Mouse (Mus musculus) limb, embryonic 12.5 days (tissue): ENCODE measurements around the gene Kng2. TPM values are rescaled to one million over a fixed set of nuclear protein-coding genes. Genes with fewer than 3 reads are reported as not detected.
"Not testable (repeated sequence)": the region's sequence is repeated elsewhere in the genome, so short reads cannot be mapped to it uniquely, and the experiment has no call there.

Experiments used
- ATAC-seq: fragments of 200-750 bp; cut with Nextera tagmentation; 2 replicates; pipeline ENCODE4 v1.8.0; 2017; ENCODE audit warnings: low read depth, moderate TSS enrichment; ENCODE audit not compliant: insufficient number of reproducible peaks, insufficient read depth, low FRiP score, low TSS enrichment
- H3K27ac ChIP-seq: fragments of 300-500 bp; sonication (generic); 2 replicates; pipeline ENCODE4 v1.5.1; 2016; ENCODE audit warnings: mild to moderate bottlenecking, moderate library complexity
- H3K27me3 ChIP-seq: fragments of 300-500 bp; sonication (generic); 2 replicates; pipeline ENCODE4 v1.6.1; 2016; ENCODE audit warnings: mild to moderate bottlenecking, moderate library complexity
- H3K36me3 ChIP-seq: fragments of 300-500 bp; sonication (generic); 2 replicates; pipeline ENCODE4 v1.6.1; 2016; ENCODE audit warnings: mild to moderate bottlenecking, moderate library complexity
- H3K4me1 ChIP-seq: fragments of 300-500 bp; sonication (generic); replicated peaks from 2 replicates; pipeline ENCODE4 v1.6.1; 2016
- H3K4me2 ChIP-seq: fragments of 300-500 bp; sonication (generic); 2 replicates; pipeline ENCODE4 v1.6.1; 2016; ENCODE audit warnings: mild to moderate bottlenecking, moderate library complexity
- H3K4me3 ChIP-seq: fragments of 300-500 bp; sonication (generic); replicated peaks from 2 replicates; pipeline ENCODE4 v1.5.1; 2016; ENCODE audit warnings: mild to moderate bottlenecking
- H3K9ac ChIP-seq: fragments of 300-500 bp; sonication (generic); replicated peaks from 2 replicates; pipeline ENCODE4 v1.6.1; 2016; ENCODE audit warnings: mild to moderate bottlenecking, moderate library complexity
- H3K9me3 ChIP-seq: fragments of 300-500 bp; sonication (generic); 2 replicates; pipeline ENCODE4 v1.6.1; 2016; ENCODE audit warnings: mild to moderate bottlenecking, moderate library complexity
- WGBS: fragments of 180-500 bp; shearing (Covaris S2); methylation state at CpG from one replicate; pipeline ENCODE4 v1.1.7; 2016; 5-methylcytosine and 5-hydroxymethylcytosine counted together
- polyA plus RNA-seq: library from polyadenylated mRNA; unstranded; fragments of >200 nt; fragmentation: Nextera tagmentation; extraction: Ambion mirVana; gene quantifications from 2 replicates; pipeline ENCODE4 v1.2.1, GENCODE M21; 2016

Gene Kng2
- not detected in 2 replicates for polyA plus RNA-seq

- H3K27me3 ChIP-seq, ATAC-seq, H3K4me2 ChIP-seq, H3K4me3 ChIP-seq, H3K36me3 ChIP-seq, H3K9me3 ChIP-seq, H3K27ac ChIP-seq, H3K9ac ChIP-seq, H3K4me1 ChIP-seq: not testable (repeated sequence)
- 90% methylated on average over 3 of the region's 3 CpGs for WGBS
These were observed at the start of gene Kng2 for GRCm38 (mm10) chr16:23028966-23029600. TSS of gene Kng2 (minus strand) at chr16:23029482.

- not testable (repeated sequence) for H3K4me3 ChIP-seq, H3K4me2 ChIP-seq, H3K9ac ChIP-seq, H3K9me3 ChIP-seq, H3K27me3 ChIP-seq, H3K36me3 ChIP-seq, H3K27ac ChIP-seq, ATAC-seq, H3K4me1 ChIP-seq
- WGBS, result 81% methylated on average over 6 of the region's 6 CpGs
These were observed 48.2 kb upstream of the Kng2 start for GRCm38 (mm10) chr16:23077516-23077915.

GRCm38 (mm10) chr16:23060781-23061325 lies 31.6 kb upstream of the Kng2 start:
- H3K4me3 ChIP-seq, H3K27me3 ChIP-seq, ATAC-seq, H3K4me1 ChIP-seq, H3K27ac ChIP-seq, H3K9ac ChIP-seq, H3K9me3 ChIP-seq, H3K4me2 ChIP-seq, H3K36me3 ChIP-seq: not testable (repeated sequence)
- WGBS, result 82% methylated on average over 5 of the region's 5 CpGs

GRCm38 (mm10) chr16:23059630-23060029 lies 30.3 kb upstream of the Kng2 start:
- 71% methylated on average over 4 of the region's 4 CpGs for WGBS
- ATAC-seq, H3K4me3 ChIP-seq: not testable (repeated sequence)

GRCm38 (mm10) chr16:23057668-23058447 lies 28.6 kb upstream of the Kng2 start, which contains the start of gene Kng1:
TSS of gene Kng1 (plus strand) at chr16:23057865.
- H3K4me3 ChIP-seq, H3K36me3 ChIP-seq, H3K27me3 ChIP-seq, H3K4me2 ChIP-seq, ATAC-seq, H3K27ac ChIP-seq, H3K9ac ChIP-seq, H3K9me3 ChIP-seq, H3K4me1 ChIP-seq: not testable (repeated sequence)
- WGBS, result 61% methylated on average over 1 of the region's 1 CpGs

More at GRCm38 (mm10) chr16:23059630-23060029, 30.3 kb upstream of the Kng2 start:
- H3K36me3 ChIP-seq, H3K27me3 ChIP-seq, H3K9me3 ChIP-seq, H3K4me1 ChIP-seq, H3K4me2 ChIP-seq, H3K9ac ChIP-seq, H3K27ac ChIP-seq: not testable (repeated sequence)

GRCm38 (mm10) chr16:23046319-23046718 lies 17.0 kb upstream of the Kng2 start:
- H3K27me3 ChIP-seq, result no peaks in the 10 kb centered on the region
- H3K4me3 ChIP-seq, result no peak overlapping the region
- no peaks in the 10 kb centered on the region for H3K4me1 ChIP-seq
- no peaks in the 10 kb centered on the region for H3K36me3 ChIP-seq
- no peak overlapping the region for H3K9ac ChIP-seq
- no peak for ATAC-seq
- no peak overlapping the region for H3K4me2 ChIP-seq
- no peak overlapping the region for H3K27ac ChIP-seq
- 64% methylated on average over 5 of the region's 5 CpGs for WGBS
- no peaks in the 10 kb centered on the region for H3K9me3 ChIP-seq

GRCm38 (mm10) chr16:23040876-23041275 lies 11.6 kb upstream of the Kng2 start:
- no peaks in the 10 kb centered on the region for H3K4me1 ChIP-seq
- no peak overlapping the region for H3K9ac ChIP-seq
- WGBS, result 11% methylated on average over 4 of the region's 4 CpGs
- no peaks in the 10 kb centered on the region for H3K36me3 ChIP-seq
- no peak overlapping the region for H3K27ac ChIP-seq
- ATAC-seq, result no peak
- H3K4me2 ChIP-seq, result no peak overlapping the region
- no peaks in the 10 kb centered on the region for H3K27me3 ChIP-seq
- no peaks in the 10 kb centered on the region for H3K9me3 ChIP-seq
- no peak overlapping the region for H3K4me3 ChIP-seq

- 93% methylated on average over 4 of the region's 4 CpGs for WGBS
- ATAC-seq, result no peak
- H3K4me2 ChIP-seq, result no peak overlapping the region
These were observed 10.0 kb upstream of the Kng2 start for GRCm38 (mm10) chr16:23039281-23039680.

GRCm38 (mm10) chr16:23037744-23038143 lies 8.5 kb upstream of the Kng2 start:
- no peak overlapping the region for H3K4me2 ChIP-seq
- no peaks in the 10 kb centered on the region for H3K36me3 ChIP-seq
- no peak for ATAC-seq
- H3K4me1 ChIP-seq, result no peaks in the 10 kb centered on the region
- no peak overlapping the region for H3K9ac ChIP-seq
- no peak overlapping the region for H3K4me3 ChIP-seq
- no peaks in the 10 kb centered on the region for H3K27me3 ChIP-seq
- 89% methylated on average over 7 of the region's 7 CpGs for WGBS
- H3K9me3 ChIP-seq, result no peaks in the 10 kb centered on the region
- H3K27ac ChIP-seq, result no peak overlapping the region

More at GRCm38 (mm10) chr16:23039281-23039680, 10.0 kb upstream of the Kng2 start:
- Histone ChIP-seq H3K4me3 (no peak overlapping the region), H3K27ac (no peak overlapping the region), H3K9ac (no peak overlapping the region), H3K9me3 (no peaks in the 10 kb centered on the region), H3K27me3 (no peaks in the 10 kb centered on the region), H3K4me1 (no peaks in the 10 kb centered on the region), H3K36me3 (no peaks in the 10 kb centered on the region)

- 89% methylated on average over 4 of the region's 4 CpGs for WGBS
- Histone ChIP-seq H3K4me3 (no peak overlapping the region), H3K36me3 (no peaks in the 10 kb centered on the region), H3K27ac (no peak overlapping the region), H3K4me1 (no peaks in the 10 kb centered on the region), H3K9ac (no peak overlapping the region), H3K4me2 (no peak overlapping the region), H3K27me3 (no peaks in the 10 kb centered on the region), H3K9me3 (no peaks in the 10 kb centered on the region)
- no peak for ATAC-seq
These were observed 4.4 kb upstream of the Kng2 start for GRCm38 (mm10) chr16:23033673-23034072.

- Histone ChIP-seq H3K4me1 (no peaks in the 10 kb centered on the region), H3K4me2 (no peak overlapping the region), H3K9ac (no peak overlapping the region), H3K4me3 (no peak overlapping the region), H3K36me3 (no peaks in the 10 kb centered on the region), H3K27ac (no peak overlapping the region), H3K9me3 (no peaks in the 10 kb centered on the region), H3K27me3 (no peaks in the 10 kb centered on the region)
- no peak for ATAC-seq
- 84% methylated on average over 5 of the region's 5 CpGs for WGBS
These were observed 1.6 kb upstream of the Kng2 start for GRCm38 (mm10) chr16:23030673-23031435.
